Mouse (Mus musculus): ENCODE data around the gene Chrm3.

DNA sequence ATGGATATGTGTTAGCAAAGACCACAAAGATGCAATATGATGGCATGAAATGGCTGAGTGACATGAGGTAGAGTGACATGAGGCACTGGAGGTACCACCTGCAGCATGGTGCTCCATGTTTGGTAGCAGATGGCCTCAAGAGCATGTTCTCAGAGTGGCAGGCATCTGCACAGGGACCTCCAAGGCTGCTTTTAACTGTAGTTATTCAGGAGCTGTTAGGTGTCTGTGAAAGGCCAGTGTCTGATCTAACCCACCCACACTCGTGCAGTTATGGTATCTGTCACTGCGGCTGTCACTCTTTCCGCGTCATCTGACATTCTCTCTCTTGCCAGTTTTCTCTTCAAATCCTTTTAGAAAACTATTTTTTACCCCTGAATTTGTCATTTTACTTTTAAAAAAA, 411.6 kb downstream of the Chrm3 start:
- TF ChIP-seq CTCF (IDR thresholded peaks at IDR 0.05; ENCODE audit: extremely low read depth, insufficient read depth, low read length) (no peak), POLR2A (IDR thresholded peaks at IDR 0.05; ENCODE audit: extremely low read depth, insufficient read depth, low read length) (no peak)
